Mouse (Mus musculus): ENCODE results near the gene Ky. TPM values are rescaled to one million over a fixed set of nuclear protein-coding genes. Genes with fewer than 3 reads are reported as not detected.

Ky gene
- polyA plus RNA-seq, 1 experiment from 2014 or later = 0.10 TPM

DNA sequence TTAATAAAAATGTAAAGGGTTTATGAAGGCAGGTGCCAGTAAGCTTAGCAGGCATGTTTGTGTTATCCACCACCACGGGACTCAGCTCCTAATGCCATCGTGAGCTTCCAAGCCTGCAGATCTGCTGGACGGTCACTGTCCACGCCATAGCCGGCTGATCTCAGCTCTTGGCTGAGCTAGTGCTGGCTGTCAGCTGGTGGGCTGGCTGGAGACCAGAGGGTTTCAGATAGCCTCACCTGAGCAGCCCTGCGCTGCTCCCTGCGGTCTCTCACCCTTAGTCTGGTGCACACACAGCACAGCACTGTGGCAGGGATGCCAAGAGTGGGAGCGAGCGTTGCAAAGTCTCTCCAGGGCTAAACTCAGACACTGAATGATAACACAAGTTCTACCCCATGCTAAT, 12.9 kb downstream of the Ky start:
- Histone ChIP-seq H3K4me3 (no peak overlapping the region), H3K9me3 (no peaks in the 10 kb centered on the region), H3K4me1 (no peaks in the 10 kb centered on the region), H3K27ac (no peak overlapping the region), H3K27me3 (ENCODE audit: poor library complexity, severe bottlenecking) (0 out of 2 replicates have a peak, but pooled peaks cover 6% of the 10 kb centered on the region), H3K36me3 (replicated peaks) (no peaks in the 10 kb centered on the region)
- no peak for DNase-seq (ENCODE audit: extremely low spot score, low spot score)
- WGBS = 92% methylated on average over 9 of the region's 9 CpGs

DNA sequence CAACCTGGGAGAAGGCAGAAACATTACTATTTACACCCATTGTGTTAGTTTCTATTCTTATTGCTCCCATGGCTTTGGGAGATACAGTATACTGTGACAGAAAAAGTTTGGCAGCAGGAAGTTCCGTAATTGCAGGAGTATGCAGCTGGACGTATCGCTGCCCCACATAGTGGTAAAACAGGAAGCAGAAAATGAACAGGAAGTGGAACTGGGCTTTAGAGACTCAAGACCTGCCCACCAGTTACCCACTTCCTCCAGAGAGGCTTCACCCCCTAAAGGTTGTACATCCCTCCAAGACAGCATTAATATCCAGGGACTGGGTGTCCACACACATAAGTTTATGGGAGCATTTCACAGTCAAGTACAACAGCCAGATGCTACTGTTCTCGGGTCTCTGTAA, 15.8 kb downstream of the Ky start:
- no peak for DNase-seq (ENCODE audit: extremely low spot score, low spot score)
- H3K4me3 ChIP-seq = no peak overlapping the region
- 85% methylated on average over 4 of the region's 4 CpGs for WGBS
- H3K27ac ChIP-seq = no peak overlapping the region
- no peaks in the 10 kb centered on the region for H3K4me1 ChIP-seq
- H3K36me3 ChIP-seq (replicated peaks) = no peaks in the 10 kb centered on the region
- H3K9me3 ChIP-seq = no peaks in the 10 kb centered on the region
- H3K27me3 ChIP-seq (ENCODE audit: poor library complexity, severe bottlenecking) = no peaks in the 10 kb centered on the region; the same call in 1 of the 2 replicates

DNA sequence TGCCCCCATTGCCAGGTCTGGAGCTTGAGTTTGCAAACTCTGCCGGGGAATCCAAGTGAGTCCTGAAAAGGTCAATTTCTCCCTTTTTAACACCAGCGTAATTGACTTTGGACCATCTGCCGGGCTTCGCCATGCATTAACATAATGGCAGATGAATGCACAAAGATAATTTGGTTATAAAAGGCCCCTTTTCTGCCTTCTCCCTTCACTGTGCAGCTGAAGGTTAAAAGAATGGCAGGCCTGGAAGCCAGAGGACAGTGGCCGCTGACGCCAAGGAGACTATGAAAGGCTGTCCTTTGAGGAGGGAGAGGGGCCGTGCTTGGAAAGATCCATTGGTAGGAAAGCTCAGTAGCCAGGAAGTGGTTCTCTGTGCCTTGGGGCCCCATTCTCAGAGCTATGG, 22.6 kb downstream of the Ky start:
- Histone ChIP-seq H3K4me3 (no peak overlapping the region), H3K9me3 (no peaks in the 10 kb centered on the region), H3K27me3 (ENCODE audit: poor library complexity, severe bottlenecking) (peaks cover 47% of the 10 kb centered on the region), H3K36me3 (replicated peaks) (no peaks in the 10 kb centered on the region), H3K4me1 (peaks cover 38% of the 10 kb centered on the region), H3K27ac (no peak overlapping the region)
- 70% methylated on average over 7 of the region's 7 CpGs for WGBS
- DNase-seq (ENCODE audit: extremely low spot score, low spot score) = no peak

- Histone ChIP-seq H3K4me3 (no peak overlapping the region), H3K4me1 (peaks cover 38% of the 10 kb centered on the region), H3K9me3 (no peaks in the 10 kb centered on the region), H3K36me3 (replicated peaks) (no peaks in the 10 kb centered on the region), H3K27ac (no peak overlapping the region), H3K27me3 (ENCODE audit: poor library complexity, severe bottlenecking) (peaks cover 51% of the 10 kb centered on the region)
- 85% methylated on average over 7 of the region's 7 CpGs for WGBS
- DNase-seq (ENCODE audit: extremely low spot score, low spot score) = no peak
These were observed 23.0 kb downstream of the Ky start for GRCm38 (mm10) chr9:102528561-102528960.

DNA sequence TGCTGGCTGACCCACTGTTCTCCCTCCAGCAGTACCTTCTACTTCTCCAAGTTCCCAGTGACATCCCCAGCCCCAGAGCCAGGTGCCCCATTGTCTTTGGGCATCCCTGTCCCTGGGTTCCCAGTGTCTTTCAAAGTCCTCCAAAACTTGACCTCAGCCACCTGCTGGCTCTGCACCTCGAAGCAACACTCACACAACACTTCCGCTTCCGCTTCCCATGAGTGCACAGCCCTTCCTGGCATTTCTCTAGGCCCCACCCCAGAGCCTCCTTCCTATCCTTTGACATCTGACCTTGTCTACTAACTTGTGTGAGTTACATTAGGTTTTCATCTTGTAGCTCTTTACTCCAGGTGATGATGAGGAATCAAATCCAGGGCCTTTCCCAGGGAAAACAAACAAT, 23.5 kb downstream of the Ky start:
- H3K4me1 ChIP-seq = peaks cover 38% of the 10 kb centered on the region
- no peaks in the 10 kb centered on the region for H3K9me3 ChIP-seq
- no peak overlapping the region for H3K4me3 ChIP-seq
- no peak overlapping the region for H3K27ac ChIP-seq
- 82% methylated on average over 3 of the region's 3 CpGs for whole genome bisulfite sequencing
- no peak for DNase-seq (ENCODE audit: extremely low spot score, low spot score)
- H3K27me3 ChIP-seq (ENCODE audit: poor library complexity, severe bottlenecking) = peaks cover 56% of the 10 kb centered on the region
- no peaks in the 10 kb centered on the region for H3K36me3 ChIP-seq (replicated peaks)

GRCm38 (mm10) chr9:102531051-102531892, 25.7 kb downstream of the Ky start:
- H3K9me3 ChIP-seq = no peaks in the 10 kb centered on the region
- no peak overlapping the region for H3K27ac ChIP-seq
- no peak for DNase-seq (ENCODE audit: extremely low spot score, low spot score)

GRCm38 (mm10) chr9:102536968-102537367, 31.4 kb downstream of the Ky start:
- Histone ChIP-seq H3K27me3 (ENCODE audit: poor library complexity, severe bottlenecking) (peaks cover 77% of the 10 kb centered on the region), H3K4me1 (peaks cover 4% of the 10 kb centered on the region), H3K4me3 (no peak overlapping the region), H3K27ac (no peak overlapping the region), H3K9me3 (no peaks in the 10 kb centered on the region), H3K36me3 (replicated peaks) (no peaks in the 10 kb centered on the region)
- WGBS = 92% methylated on average over 4 of the region's 4 CpGs
- no peak for DNase-seq (ENCODE audit: extremely low spot score, low spot score)

More at GRCm38 (mm10) chr9:102531051-102531892, 25.7 kb downstream of the Ky start:
- no peaks in the 10 kb centered on the region for H3K36me3 ChIP-seq (replicated peaks)
- no peak overlapping the region for H3K4me3 ChIP-seq
- peaks cover 38% of the 10 kb centered on the region for H3K4me1 ChIP-seq
- H3K27me3 ChIP-seq (ENCODE audit: poor library complexity, severe bottlenecking) = peaks cover 64% of the 10 kb centered on the region
- 50% methylated on average over 21 of the region's 21 CpGs for WGBS

DNA sequence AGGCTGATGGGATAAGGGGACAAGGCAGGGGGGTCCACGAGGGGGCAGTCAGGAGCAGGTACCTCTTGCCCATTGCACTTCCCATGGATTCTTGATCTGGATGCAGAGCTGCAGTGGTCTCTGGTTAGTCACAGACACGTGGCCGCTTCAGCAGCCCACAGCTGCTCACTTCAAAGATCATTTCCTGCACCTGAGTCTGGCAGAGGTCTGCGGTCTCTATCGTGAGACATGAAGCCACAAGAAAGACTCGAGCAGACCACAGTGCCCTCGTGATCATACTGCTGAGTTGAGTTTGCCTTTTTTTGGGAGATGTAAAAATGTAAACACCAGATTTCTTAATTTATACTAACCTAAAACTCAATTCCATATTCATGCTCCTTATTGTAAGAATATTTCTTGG, 34.1 kb downstream of the Ky start:
- Histone ChIP-seq H3K27ac (no peak overlapping the region), H3K4me1 (peaks cover 23% of the 10 kb centered on the region), H3K27me3 (ENCODE audit: poor library complexity, severe bottlenecking) (peaks cover 77% of the 10 kb centered on the region), H3K36me3 (replicated peaks) (no peaks in the 10 kb centered on the region), H3K4me3 (no peak overlapping the region), H3K9me3 (no peaks in the 10 kb centered on the region)
- no peak for DNase-seq (ENCODE audit: extremely low spot score, low spot score)
- 70% methylated on average over 7 of the region's 7 CpGs for WGBS

- Histone ChIP-seq H3K9me3 (no peaks in the 10 kb centered on the region), H3K36me3 (replicated peaks) (no peaks in the 10 kb centered on the region), H3K27me3 (ENCODE audit: poor library complexity, severe bottlenecking) (peaks cover 82% of the 10 kb centered on the region), H3K4me1 (peaks cover 40% of the 10 kb centered on the region), H3K27ac (no peak overlapping the region), H3K4me3 (no peak overlapping the region)
- whole genome bisulfite sequencing = 96% methylated on average over 10 of the region's 10 CpGs
- no peak for DNase-seq (ENCODE audit: extremely low spot score, low spot score)
These were observed 36.1 kb downstream of the Ky start for GRCm38 (mm10) chr9:102541666-102542065.

DNA sequence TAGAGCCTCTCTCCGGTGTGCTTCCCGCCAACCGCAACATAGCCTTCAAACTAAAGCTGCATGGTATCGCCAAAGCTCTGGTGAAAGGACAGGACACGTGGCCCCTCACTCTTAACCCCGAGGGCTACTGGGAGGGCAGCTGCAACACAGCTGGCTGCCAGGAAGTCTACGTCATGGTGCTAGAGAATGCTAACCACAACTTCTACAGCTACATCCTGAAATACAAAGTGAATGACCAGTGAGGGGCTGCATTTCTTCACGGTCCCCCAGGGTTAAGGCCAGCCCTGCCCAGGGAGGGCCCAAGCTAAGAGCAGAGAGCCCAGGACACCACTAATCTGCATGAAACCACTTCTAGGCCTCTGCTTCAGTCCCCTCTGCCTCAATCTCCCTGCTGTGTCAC, 37.0 kb downstream of the Ky start:
- no peak for DNase-seq (ENCODE audit: extremely low spot score, low spot score)
- peaks cover 83% of the 10 kb centered on the region for H3K27me3 ChIP-seq (ENCODE audit: poor library complexity, severe bottlenecking)
- H3K9me3 ChIP-seq = no peaks in the 10 kb centered on the region
- no peak overlapping the region for H3K27ac ChIP-seq
- no peaks in the 10 kb centered on the region for H3K36me3 ChIP-seq (replicated peaks)
- 79% methylated on average over 8 of the region's 8 CpGs for whole genome bisulfite sequencing
- no peak overlapping the region for H3K4me3 ChIP-seq
- H3K4me1 ChIP-seq = peaks cover 48% of the 10 kb centered on the region

DNA sequence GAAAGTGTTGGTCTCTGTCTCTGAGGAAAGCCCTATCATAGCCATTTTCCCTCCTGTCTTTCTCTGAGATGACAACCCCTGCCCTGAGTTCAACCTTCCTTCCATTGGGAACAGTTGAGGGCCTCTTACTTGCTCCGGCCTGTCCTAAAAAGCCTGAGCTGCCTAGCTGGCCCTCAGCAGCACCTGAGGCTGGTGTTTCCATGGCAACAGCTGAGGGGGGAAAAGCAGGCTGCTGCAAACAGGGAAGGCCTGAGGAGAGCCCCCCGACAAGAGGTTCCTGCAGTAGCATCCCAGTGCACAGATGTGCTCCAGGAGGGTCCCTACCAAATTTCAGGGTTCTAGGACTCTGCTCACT, 38.2 kb downstream of the Ky start:
- Histone ChIP-seq H3K9me3 (no peaks in the 10 kb centered on the region), H3K27me3 (ENCODE audit: poor library complexity, severe bottlenecking) (peaks cover 83% of the 10 kb centered on the region), H3K4me1 (peaks cover 48% of the 10 kb centered on the region), H3K4me3 (no peak overlapping the region), H3K36me3 (replicated peaks) (no peaks in the 10 kb centered on the region), H3K27ac (peak overlapping the region; percentile 85; the same call in 1 of the 2 replicates)
- no peak for DNase-seq (ENCODE audit: extremely low spot score, low spot score)
- 42% methylated on average over 2 of the region's 2 CpGs for WGBS

DNA sequence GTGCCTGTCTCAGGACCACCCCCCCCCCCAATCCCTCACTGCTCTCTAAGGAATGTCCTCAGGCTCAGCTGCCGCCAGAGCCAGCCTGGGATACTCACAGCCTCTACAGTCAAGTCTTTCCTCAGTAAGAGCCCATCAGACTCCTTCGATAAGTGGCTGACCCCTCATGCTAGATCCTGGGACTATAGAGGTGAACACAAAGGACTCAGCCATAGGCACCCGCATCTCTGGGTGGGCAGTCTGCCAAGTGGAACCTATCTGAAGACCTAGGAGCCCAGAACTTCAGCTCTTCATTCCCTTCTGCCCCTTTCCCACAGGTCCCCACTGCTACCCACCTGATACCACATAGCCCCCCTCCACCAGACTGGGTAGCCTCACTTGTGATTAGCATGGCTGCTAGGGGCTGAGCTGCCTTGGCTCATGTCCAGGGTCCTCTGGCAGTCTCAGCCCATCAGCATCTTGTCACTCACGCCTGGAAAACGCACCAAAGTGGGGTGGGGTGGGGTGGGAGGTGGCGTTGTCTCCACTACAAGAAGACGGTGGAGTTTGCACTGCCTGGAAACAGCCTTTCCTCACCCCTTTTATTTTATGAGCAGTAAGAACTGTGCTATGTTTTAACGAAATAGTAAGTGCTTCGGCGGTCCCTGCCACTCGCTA, 38.7 kb downstream of the Ky start:
- peaks cover 82% of the 10 kb centered on the region for H3K27me3 ChIP-seq (ENCODE audit: poor library complexity, severe bottlenecking)
- H3K27ac ChIP-seq = peak overlapping the region; percentile 85

DNA sequence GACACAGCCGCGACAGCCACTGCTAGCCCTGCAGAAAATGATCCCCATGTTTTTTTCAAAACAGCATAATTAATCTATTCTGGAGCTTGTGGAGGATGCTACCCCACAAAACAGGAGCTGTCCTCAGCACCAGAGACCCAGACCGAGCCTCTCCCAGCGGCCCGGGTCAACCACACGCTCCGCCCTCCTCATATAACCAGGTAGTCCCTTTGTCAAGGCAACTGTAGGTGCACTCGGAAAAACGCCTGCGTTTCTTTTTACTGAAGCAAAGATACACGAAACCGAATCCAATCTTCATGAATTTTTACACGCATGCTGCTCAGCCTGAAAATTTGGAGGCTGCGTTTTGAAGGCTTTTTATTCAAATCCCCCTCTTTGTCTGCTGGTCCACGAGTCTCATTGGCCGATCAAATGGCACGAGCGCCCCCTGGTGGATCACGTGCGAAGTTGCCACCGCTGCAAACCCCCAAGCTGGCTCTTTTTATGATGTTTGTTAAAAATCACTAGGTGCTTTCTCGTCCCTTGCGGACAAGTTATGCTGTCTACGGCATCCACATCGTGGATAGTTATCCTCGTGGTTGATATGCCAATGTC, 39.3 kb downstream of the Ky start:
- H3K36me3 ChIP-seq (replicated peaks) = no peaks in the 10 kb centered on the region
- H3K27ac ChIP-seq = peak overlapping the region; percentile 85
- peaks cover 84% of the 10 kb centered on the region for H3K27me3 ChIP-seq (ENCODE audit: poor library complexity, severe bottlenecking)
- H3K4me3 ChIP-seq = peak overlapping the region; percentile 51
- peak; percentile 91 for DNase-seq (ENCODE audit: extremely low spot score, low spot score)
- no peaks in the 10 kb centered on the region for H3K9me3 ChIP-seq
- WGBS = 1% methylated on average over 26 of the region's 26 CpGs
- peaks cover 48% of the 10 kb centered on the region for H3K4me1 ChIP-seq

More for the DNA sequence above, 38.7 kb downstream of the Ky start:
- no peaks in the 10 kb centered on the region for H3K9me3 ChIP-seq
- H3K36me3 ChIP-seq (replicated peaks) = no peaks in the 10 kb centered on the region
- H3K4me1 ChIP-seq = peaks cover 48% of the 10 kb centered on the region
- H3K4me3 ChIP-seq = peak overlapping the region; percentile 51
- 18% methylated on average over 11 of the region's 11 CpGs for WGBS
- DNase-seq (ENCODE audit: extremely low spot score, low spot score) = no peak

Data from forebrain, embryonic 10.5 days (tissue).